ENCODE assay signal across 8 mouse cellular contexts in the genomic region with DNA sequence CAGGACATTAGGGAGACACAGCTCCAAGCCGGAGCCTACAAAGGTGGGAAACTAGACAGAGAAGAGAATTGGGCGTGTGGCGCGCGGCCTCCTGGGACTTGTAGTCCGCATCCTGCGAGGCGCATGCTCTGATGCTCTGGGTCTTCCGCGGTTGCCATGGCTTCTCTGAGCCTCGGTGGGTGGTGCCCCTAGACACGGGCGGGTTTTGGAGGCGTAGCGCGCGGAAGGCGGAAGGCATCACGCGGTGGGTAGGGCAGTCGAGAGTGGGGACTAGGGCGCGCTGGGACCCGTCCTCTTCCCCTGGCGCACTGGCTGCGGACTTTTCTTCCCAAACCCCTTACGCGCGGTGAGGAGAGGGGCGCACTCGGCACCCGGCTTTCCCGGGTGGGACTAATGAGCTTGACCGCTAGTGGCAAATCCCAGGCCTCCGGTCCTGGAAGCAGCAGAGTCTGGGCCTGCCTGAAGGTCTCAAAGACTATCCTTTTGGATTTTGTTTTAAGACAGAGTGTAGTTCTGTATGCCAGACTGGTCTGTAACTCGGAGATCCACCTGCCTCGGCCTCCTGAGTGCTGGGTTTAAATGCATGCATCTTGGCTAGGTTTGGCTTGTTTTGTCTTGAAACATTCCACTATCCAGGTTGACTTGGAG. TPM values are rescaled to one million over a fixed set of nuclear protein-coding genes. Genes with fewer than 3 reads are reported as not detected.
DNase-seq lines count a peak whose midpoint lies in the region; ATAC-seq lines count a peak whose summit lies in the region.

A gene (plus strand): TSS at position 160 of the 648 bp plus-strand sequence.

- no peaks in the 10 kb centered on the region for H3K9me3 ChIP-seq in forebrain, embryonic 11.5 days (ENCODE audit: control insufficient read depth, low read length)
- no peaks in the 10 kb centered on the region for H3K9me3 ChIP-seq in heart, embryonic 16.5 days (replicated peaks; ENCODE audit: control insufficient read depth, low read length)
- H3K9me3 ChIP-seq in liver, embryonic 15.5 days (replicated peaks), result no peaks in the 10 kb centered on the region
- H3K9me3 ChIP-seq in neural tube, embryonic 12.5 days, result no peaks in the 10 kb centered on the region

- H3K27ac ChIP-seq in forebrain, embryonic 11.5 days (ENCODE audit: low read depth, low read length), result peak within 1 kb of the TSS; percentile 46; the same call in 1 of the 2 replicates
- peak within 1 kb of the TSS; percentile 75 for H3K27ac ChIP-seq in heart, embryonic 16.5 days (ENCODE audit: low read length)
- H3K27ac ChIP-seq in liver, embryonic 15.5 days (replicated peaks), result peak within 1 kb of the TSS; percentile 77
- no peak within 1 kb of the TSS for H3K27ac ChIP-seq in neural tube, embryonic 12.5 days

- H3K27me3 ChIP-seq in forebrain, embryonic 11.5 days (ENCODE audit: control insufficient read depth, insufficient read depth, low read length), result no peaks in the 10 kb centered on the region
- no peaks in the 10 kb centered on the region for H3K27me3 ChIP-seq in heart, embryonic 16.5 days (ENCODE audit: control insufficient read depth, insufficient read depth, low read length)
- H3K27me3 ChIP-seq in liver, embryonic 15.5 days, result no peaks in the 10 kb centered on the region
- no peaks in the 10 kb centered on the region for H3K27me3 ChIP-seq in neural tube, embryonic 12.5 days (replicated peaks)

- WGBS in forebrain, embryonic 11.5 days, result 4% methylated on average over 36 of the region's 37 CpGs
- WGBS in heart, embryonic 16.5 days, result 2% methylated on average over 37 of the region's 37 CpGs
- 1% methylated on average over 36 of the region's 37 CpGs for WGBS in liver, embryonic 15.5 days (ENCODE audit: insufficient replicate concordance)
- 4% methylated on average over 37 of the region's 37 CpGs for WGBS in neural tube, embryonic 12.5 days

- peak within 1 kb of the TSS; percentile 63 for H3K4me2 ChIP-seq in forebrain, embryonic 11.5 days (ENCODE audit: low read depth, low read length, severe bottlenecking)
- H3K4me2 ChIP-seq in heart, embryonic 16.5 days (ENCODE audit: low read depth, low read length), result peak within 1 kb of the TSS; percentile 53
- H3K4me2 ChIP-seq in liver, embryonic 15.5 days, result peak within 1 kb of the TSS; percentile 90
- H3K4me2 ChIP-seq in neural tube, embryonic 12.5 days (replicated peaks), result peak within 1 kb of the TSS; percentile 66

- peak within 1 kb of the TSS; percentile 74 for H3K9ac ChIP-seq in forebrain, embryonic 11.5 days (ENCODE audit: low read length)
- peak within 1 kb of the TSS; percentile 76 for H3K9ac ChIP-seq in heart, embryonic 16.5 days (ENCODE audit: low read length)
- peak within 1 kb of the TSS; percentile 69 for H3K9ac ChIP-seq in liver, embryonic 15.5 days
- H3K9ac ChIP-seq in neural tube, embryonic 12.5 days, result peak within 1 kb of the TSS; percentile 67

- peak; percentile 98 for ATAC-seq in forebrain, embryonic 11.5 days (replicated peaks; ENCODE audit: low FRiP score)
- peak; percentile 96 for ATAC-seq in heart, embryonic 16.5 days (replicated peaks; ENCODE audit: extremely low read depth, insufficient read depth, low FRiP score)
- peak; percentile 97 for ATAC-seq in liver, embryonic 15.5 days (ENCODE audit: insufficient read depth)
- ATAC-seq in neural tube, embryonic 12.5 days (ENCODE audit: low FRiP score, low read depth), result peak; percentile 96

- peak within 1 kb of the TSS; percentile 59 for H3K4me3 ChIP-seq in forebrain, embryonic 11.5 days (ENCODE audit: low read depth, low read length)
- peak within 1 kb of the TSS; percentile 73 for H3K4me3 ChIP-seq in heart, embryonic 16.5 days (ENCODE audit: low read length)
- peak within 1 kb of the TSS; percentile 79 for H3K4me3 ChIP-seq in liver, embryonic 15.5 days (replicated peaks)
- peak within 1 kb of the TSS; percentile 54 for H3K4me3 ChIP-seq in neural tube, embryonic 12.5 days

- peak; percentile 93 to 95 for DNase-seq in CD8-positive naive resting alpha-beta T cell, adult 2 months (ENCODE audit: low read depth in 2 of 2, low spot score in 2 of 2)
- DNase-seq in c-Kit-positive CD71-negative TER-119-negative erythroid progenitor cells, embryonic 14.5 days (ENCODE audit: low read depth), result peak; percentile 95
- DNase-seq in forebrain, embryonic 11.5 days (ENCODE audit: low spot score), result peak; percentile 97
- peak; percentile 97 to 98 for DNase-seq in kidney, postnatal 36 days
- peak; percentile 95 for DNase-seq in telencephalon, adult 2 months (ENCODE audit: low read depth, low spot score)

- H3K36me3 ChIP-seq in forebrain, embryonic 11.5 days (ENCODE audit: control insufficient read depth, insufficient read depth, low read length), result no peaks in the 10 kb centered on the region
- no peaks in the 10 kb centered on the region for H3K36me3 ChIP-seq in heart, embryonic 16.5 days (ENCODE audit: control insufficient read depth, insufficient read depth)
- peaks cover 11% of the 10 kb centered on the region for H3K36me3 ChIP-seq in liver, embryonic 15.5 days (replicated peaks)
- peaks cover 8% of the 10 kb centered on the region; the same call in 1 of the 2 replicates for H3K36me3 ChIP-seq in neural tube, embryonic 12.5 days

- H3K4me1 ChIP-seq in forebrain, embryonic 11.5 days (replicated peaks; ENCODE audit: control insufficient read depth, insufficient read depth, low read length), result no peaks in the 10 kb centered on the region
- H3K4me1 ChIP-seq in heart, embryonic 16.5 days (ENCODE audit: control insufficient read depth, insufficient read depth, low read length), result peaks cover 29% of the 10 kb centered on the region
- H3K4me1 ChIP-seq in liver, embryonic 15.5 days (replicated peaks), result peaks cover 50% of the 10 kb centered on the region
- peaks cover 8% of the 10 kb centered on the region for H3K4me1 ChIP-seq in neural tube, embryonic 12.5 days

RNA-seq across cellular contexts. Expression of the gene that starts here (rescaled TPM):
- 43.0 and 44.4 TPM in 2 replicates for polyA plus RNA-seq in forebrain, embryonic 11.5 days (2014; fragmentation: Nextera tagmentation; extraction: Ambion mirVana)
- polyA plus RNA-seq in heart, embryonic 16.5 days (2015; fragmentation: Nextera tagmentation; extraction: Ambion mirVana), result 41.7 and 47.2 TPM in 2 replicates
- polyA plus RNA-seq in liver, embryonic 15.5 days (2015; fragmentation: Nextera tagmentation; extraction: Ambion mirVana), result 25.5 and 26.7 TPM in 2 replicates
- 38.8 and 38.9 TPM in 2 replicates for polyA plus RNA-seq in neural tube, embryonic 12.5 days (2016; fragmentation: Nextera tagmentation; extraction: Ambion mirVana)
